Mouse (Mus musculus): Measurements from ENCODE around the gene Atp2a3. TPM values are rescaled to one million over a fixed set of nuclear protein-coding genes. Genes with fewer than 3 reads are reported as not detected.
A peak's percentile ranks its signal among the peaks of the same experiment; 100 is the strongest.

Atp2a3 gene
- 1.3 and 1.4 TPM in 2 replicates for polyA plus RNA-seq (2015; fragmentation: Nextera tagmentation; extraction: Ambion mirVana)

GRCm38 (mm10) chr11:72961072-72961980 lies at the start of gene Atp2a3:
Gene Atp2a3, plus strand, starts transcription at chr11:72961169.
- no peak within 1 kb of the TSS for H3K27ac ChIP-seq
- H3K27me3 ChIP-seq: peaks cover 49% of the 10 kb centered on the region
- H3K9ac ChIP-seq: no peak within 1 kb of the TSS
- H3K9me3 ChIP-seq: no peaks in the 10 kb centered on the region
- ATAC-seq (ENCODE audit: low FRiP score): no peak
- peaks cover 11% of the 10 kb centered on the region for H3K4me1 ChIP-seq (replicated peaks)
- H3K4me3 ChIP-seq: peak within 1 kb of the TSS; percentile 32
- peak within 1 kb of the TSS; percentile 51 for H3K4me2 ChIP-seq
- H3K36me3 ChIP-seq: no peaks in the 10 kb centered on the region
- 5% methylated on average over 65 of the region's 70 CpGs for WGBS

GRCm38 (mm10) chr11:72917299-72917996 lies 43.5 kb upstream of the Atp2a3 start:
- 79% methylated on average over 7 of the region's 7 CpGs for WGBS
- Histone ChIP-seq H3K27ac (no peak overlapping the region), H3K36me3 (peaks cover 94% of the 10 kb centered on the region), H3K4me3 (no peak overlapping the region), H3K4me1 (replicated peaks) (no peaks in the 10 kb centered on the region), H3K9ac (no peak overlapping the region), H3K9me3 (no peaks in the 10 kb centered on the region), H3K27me3 (no peaks in the 10 kb centered on the region), H3K4me2 (no peak overlapping the region)
- ATAC-seq (ENCODE audit: low FRiP score): no peak

- H3K36me3 ChIP-seq: peaks cover 81% of the 10 kb centered on the region
Measured at GRCm38 (mm10) chr11:72923116-72923515, 37.9 kb upstream of the Atp2a3 start.

GRCm38 (mm10) chr11:72924458-72924857 lies 36.5 kb upstream of the Atp2a3 start:
- Histone ChIP-seq H3K36me3 (peaks cover 70% of the 10 kb centered on the region), H3K4me1 (replicated peaks) (peaks cover 9% of the 10 kb centered on the region), H3K27me3 (no peaks in the 10 kb centered on the region), H3K4me2 (no peak overlapping the region), H3K4me3 (no peak overlapping the region), H3K27ac (no peak overlapping the region), H3K9ac (no peak overlapping the region), H3K9me3 (no peaks in the 10 kb centered on the region)
- WGBS: 89% methylated on average over 1 of the region's 1 CpGs
- no peak for ATAC-seq (ENCODE audit: low FRiP score)

More at GRCm38 (mm10) chr11:72923116-72923515, 37.9 kb upstream of the Atp2a3 start:
- Histone ChIP-seq H3K4me3 (no peak overlapping the region), H3K4me2 (no peak overlapping the region), H3K4me1 (replicated peaks) (peaks cover 9% of the 10 kb centered on the region), H3K27me3 (no peaks in the 10 kb centered on the region), H3K9me3 (no peaks in the 10 kb centered on the region), H3K27ac (no peak overlapping the region), H3K9ac (no peak overlapping the region)
- 81% methylated on average over 4 of the region's 4 CpGs for WGBS
- ATAC-seq (ENCODE audit: low FRiP score): no peak

GRCm38 (mm10) chr11:72925067-72925466 lies 35.9 kb upstream of the Atp2a3 start:
- H3K27ac ChIP-seq: no peak overlapping the region
- H3K27me3 ChIP-seq: no peaks in the 10 kb centered on the region
- H3K4me2 ChIP-seq: no peak overlapping the region
- WGBS: 30% methylated on average over 2 of the region's 2 CpGs
- no peaks in the 10 kb centered on the region for H3K9me3 ChIP-seq
- H3K4me1 ChIP-seq (replicated peaks): peaks cover 9% of the 10 kb centered on the region
- no peak overlapping the region for H3K4me3 ChIP-seq
- no peak overlapping the region for H3K9ac ChIP-seq
- no peak for ATAC-seq (ENCODE audit: low FRiP score)
- H3K36me3 ChIP-seq: peaks cover 68% of the 10 kb centered on the region

- no peak overlapping the region for H3K4me2 ChIP-seq
- H3K36me3 ChIP-seq: peaks cover 55% of the 10 kb centered on the region
- no peak overlapping the region for H3K27ac ChIP-seq
- peaks cover 9% of the 10 kb centered on the region for H3K4me1 ChIP-seq (replicated peaks)
- no peak overlapping the region for H3K9ac ChIP-seq
- no peak overlapping the region for H3K4me3 ChIP-seq
- ATAC-seq (ENCODE audit: low FRiP score): 0 out of 2 replicates have a peak, but pooled peaks have one; percentile 63
- no peaks in the 10 kb centered on the region for H3K27me3 ChIP-seq
- no peaks in the 10 kb centered on the region for H3K9me3 ChIP-seq
- 53% methylated on average over 13 of the region's 13 CpGs for WGBS
Measured at GRCm38 (mm10) chr11:72926226-72926890, 34.6 kb upstream of the Atp2a3 start.

- H3K27me3 ChIP-seq: no peaks in the 10 kb centered on the region
- no peak overlapping the region for H3K4me3 ChIP-seq
- peaks cover 9% of the 10 kb centered on the region for H3K4me1 ChIP-seq (replicated peaks)
- H3K27ac ChIP-seq: no peak overlapping the region
- ATAC-seq (ENCODE audit: low FRiP score): no peak
- no peak overlapping the region for H3K4me2 ChIP-seq
- no peak overlapping the region for H3K9ac ChIP-seq
- H3K36me3 ChIP-seq: peaks cover 39% of the 10 kb centered on the region
- no peaks in the 10 kb centered on the region for H3K9me3 ChIP-seq
- 66% methylated on average over 2 of the region's 2 CpGs for WGBS
Measured at GRCm38 (mm10) chr11:72928516-72928915, 32.5 kb upstream of the Atp2a3 start.

- Histone ChIP-seq H3K4me3 (peak overlapping the region; percentile 20; the same call in 1 of the 2 replicates), H3K4me2 (peak overlapping the region; percentile 35), H3K27ac (no peak overlapping the region), H3K36me3 (no peaks in the 10 kb centered on the region), H3K9me3 (no peaks in the 10 kb centered on the region), H3K9ac (peak overlapping the region; percentile 49; the same call in 1 of the 2 replicates), H3K4me1 (replicated peaks) (peaks cover 10% of the 10 kb centered on the region; the same call in 1 of the 2 replicates), H3K27me3 (0 out of 2 replicates have a peak, but pooled peaks cover 2% of the 10 kb centered on the region)
- no peak for ATAC-seq (ENCODE audit: low FRiP score)
- 37% methylated on average over 20 of the region's 20 CpGs for WGBS
Measured at GRCm38 (mm10) chr11:72940208-72941143, 20.5 kb upstream of the Atp2a3 start.

- Histone ChIP-seq H3K9ac (no peak overlapping the region), H3K9me3 (no peaks in the 10 kb centered on the region), H3K4me1 (replicated peaks) (peaks cover 12% of the 10 kb centered on the region; the same call in 1 of the 2 replicates), H3K27me3 (peaks cover 7% of the 10 kb centered on the region; the same call in 1 of the 2 replicates), H3K36me3 (no peaks in the 10 kb centered on the region), H3K27ac (no peak overlapping the region), H3K4me3 (no peak overlapping the region), H3K4me2 (no peak overlapping the region)
- WGBS: 59% methylated on average over 7 of the region's 7 CpGs
- ATAC-seq (ENCODE audit: low FRiP score): no peak
Measured at GRCm38 (mm10) chr11:72944996-72945793, 15.8 kb upstream of the Atp2a3 start.

GRCm38 (mm10) chr11:72945875-72946559 lies 15.0 kb upstream of the Atp2a3 start:
- 0 out of 2 replicates have a peak, but pooled peaks cover 9% of the 10 kb centered on the region for H3K4me1 ChIP-seq (replicated peaks)
- no peak overlapping the region for H3K9ac ChIP-seq
- H3K36me3 ChIP-seq: no peaks in the 10 kb centered on the region
- H3K4me2 ChIP-seq: no peak overlapping the region
- no peaks in the 10 kb centered on the region for H3K9me3 ChIP-seq
- WGBS: 65% methylated on average over 6 of the region's 6 CpGs
- ATAC-seq (ENCODE audit: low FRiP score): no peak
- H3K27me3 ChIP-seq: peaks cover 7% of the 10 kb centered on the region; the same call in 1 of the 2 replicates
- no peak overlapping the region for H3K4me3 ChIP-seq
- H3K27ac ChIP-seq: 0 out of 2 replicates have a peak overlapping the region, but pooled peaks have one; percentile 12
